Mouse (Mus musculus) heart, postnatal 25 days (tissue): Measurements from ENCODE around the gene Ndufaf5. TPM values are rescaled to one million over a fixed set of nuclear protein-coding genes. Genes with fewer than 3 reads are reported as not detected.

Source experiments
- total RNA-seq, 2 experiments: library from RNA; stranded (reverse); gene quantifications; 2 replicates each; pipeline ENCODE4 v1.2.3; 2021

Gene Ndufaf5
- total RNA-seq, 2 experiments from 2014 or later = 35.4 to 37.7 TPM

Other genes starting within 250 kb of the Ndufaf5 start
- 1 to 10 TPM; 7.3 to 7.4 TPM for gene Tasp1, start 103.8 kb upstream of the Ndufaf5 start, total RNA-seq
- not detected for gene Gm17374, start 18.6 kb upstream of the Ndufaf5 start, total RNA-seq
- gene Esf1, start 85 bp upstream of the Ndufaf5 start, total RNA-seq = 10 to 100 TPM; 12.5 to 12.6 TPM
- not detected for gene Sel1l2, start 219.1 kb downstream of the Ndufaf5 start, total RNA-seq
- gene Macrod2, start 224.7 kb downstream of the Ndufaf5 start, total RNA-seq = 1 to 10 TPM; 8.9 to 9.0 TPM